Mouse (Mus musculus) liver, embryonic 11.5 days (tissue): ENCODE results near the gene Mtg2. TPM values are rescaled to one million over a fixed set of nuclear protein-coding genes. Genes with fewer than 3 reads are reported as not detected.

Source experiments
- ATAC-seq: fragments of 200-750 bp; cut with Nextera tagmentation; replicated peaks from 2 replicates; pipeline ENCODE4 v1.8.0; 2017; ENCODE audit warnings: moderate number of reproducible peaks, mild to moderate bottlenecking, moderate TSS enrichment, moderate library complexity; ENCODE audit not compliant: low FRiP score
- DNase-seq: peaks from one replicate; pipeline ENCODE4 v3.0.0-alpha.2; 2017; ENCODE audit warnings: low spot score
- H3K27ac ChIP-seq: fragments of 300-500 bp; sonication (generic); 2 replicates; pipeline ENCODE4 v1.5.1; 2014; ENCODE audit warnings: mild to moderate bottlenecking, low read depth, low read length, control low read depth
- H3K27me3 ChIP-seq: fragments of 300-500 bp; sonication (generic); replicated peaks from 2 replicates; pipeline ENCODE4 v1.6.1; 2014; ENCODE audit warnings: low read length, mixed read lengths; ENCODE audit not compliant: control insufficient read depth, insufficient read depth
- H3K36me3 ChIP-seq: fragments of 300-500 bp; sonication (generic); 2 replicates; pipeline ENCODE4 v1.6.1; 2014; ENCODE audit warnings: mild to moderate bottlenecking, low read length, moderate library complexity, mixed read lengths; ENCODE audit not compliant: control insufficient read depth, insufficient read depth
- H3K4me1 ChIP-seq: fragments of 300-500 bp; sonication (generic); replicated peaks from 2 replicates; pipeline ENCODE4 v1.6.1; 2014; ENCODE audit warnings: low read length, mixed read lengths; ENCODE audit not compliant: control insufficient read depth, insufficient read depth
- H3K4me2 ChIP-seq: fragments of 300-500 bp; sonication (generic); 2 replicates; pipeline ENCODE4 v1.6.1; 2014; ENCODE audit warnings: mild to moderate bottlenecking, control low read depth, moderate library complexity
- H3K4me3 ChIP-seq: fragments of 300-500 bp; sonication (generic); 2 replicates; pipeline ENCODE4 v1.5.1; 2014; ENCODE audit warnings: low read depth, low read length, control low read depth
- H3K9ac ChIP-seq: fragments of 300-500 bp; sonication (generic); 2 replicates; pipeline ENCODE4 v1.6.1; 2014; ENCODE audit warnings: low read depth, low read length, control low read depth
- H3K9me3 ChIP-seq: fragments of 300-500 bp; sonication (generic); 2 replicates; pipeline ENCODE4 v1.6.1; 2016; ENCODE audit warnings: low read length, inconsistent platforms, mixed read lengths; ENCODE audit not compliant: control insufficient read depth
- WGBS: fragments of 180-500 bp; shearing (Covaris S2); extraction: QIAGEN DNeasy Blood & Tissue Kit; methylation state at CpG from one replicate; pipeline ENCODE4 v1.1.7; 2014; 5-methylcytosine and 5-hydroxymethylcytosine counted together
- polyA plus RNA-seq: library from polyadenylated mRNA; unstranded; fragments of >200 nt; fragmentation: Nextera tagmentation; extraction: Ambion mirVana; gene quantifications from 2 replicates; pipeline ENCODE4 v1.2.1, GENCODE M21; 2014

The Mtg2 gene
- polyA plus RNA-seq = 23.1 and 28.2 TPM in 2 replicates

- Histone ChIP-seq H3K9ac (peak within 1 kb of the TSS; percentile 80), H3K4me1 (peaks cover 8% of the 10 kb centered on the region), H3K4me2 (peak within 1 kb of the TSS; percentile 93), H3K9me3 (no peaks in the 10 kb centered on the region), H3K27me3 (no peaks in the 10 kb centered on the region), H3K27ac (peak within 1 kb of the TSS; percentile 53), H3K36me3 (0 out of 2 replicates have a peak, but pooled peaks cover 2% of the 10 kb centered on the region), H3K4me3 (peak within 1 kb of the TSS; percentile 86)
- ATAC-seq (peak; percentile 95), DNase-seq (peak; percentile 95)
- WGBS = 6% methylated on average over 58 of the region's 58 CpGs
These were observed at the start of gene Mtg2 for GRCm38 (mm10) chr2:180070481-180071453. Gene Mtg2 (plus strand): TSS chr2:180070588.

DNA sequence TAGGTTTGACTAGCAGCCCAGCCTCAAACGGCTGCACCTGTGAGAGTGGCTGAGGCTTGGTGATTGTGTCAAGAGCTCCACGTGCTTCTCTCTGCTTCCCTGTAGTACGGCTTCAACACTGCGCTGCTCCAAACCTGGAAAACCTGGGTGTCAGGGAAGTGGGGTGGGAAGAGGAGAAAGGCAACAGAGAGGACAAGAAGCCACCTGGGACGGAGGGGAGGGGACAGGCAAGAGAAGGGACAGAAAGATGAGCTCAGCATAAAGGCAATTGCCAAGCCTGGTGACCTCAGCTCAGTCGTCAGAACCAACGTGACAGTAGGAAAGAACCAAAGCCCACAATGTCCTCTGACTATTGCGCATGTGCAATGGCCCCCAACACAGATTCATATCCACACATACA lies 49.5 kb upstream of the Mtg2 start:
- no peak overlapping the region for H3K4me2 ChIP-seq
- peaks cover 14% of the 10 kb centered on the region; the same call in 1 of the 2 replicates for H3K27me3 ChIP-seq
- H3K4me3 ChIP-seq = no peak overlapping the region
- H3K4me1 ChIP-seq = peaks cover 4% of the 10 kb centered on the region
- H3K27ac ChIP-seq = no peak overlapping the region
- WGBS = 72% methylated on average over 8 of the region's 8 CpGs
- no peak overlapping the region for H3K9ac ChIP-seq
- DNase-seq (no peak), ATAC-seq (no peak)
- H3K9me3 ChIP-seq = no peaks in the 10 kb centered on the region
- no peaks in the 10 kb centered on the region for H3K36me3 ChIP-seq

- no peak overlapping the region for H3K4me3 ChIP-seq
- H3K9ac ChIP-seq = no peak overlapping the region
- H3K36me3 ChIP-seq = peaks cover 1% of the 10 kb centered on the region
- no peak overlapping the region for H3K4me2 ChIP-seq
- H3K27ac ChIP-seq = no peak overlapping the region
- ATAC-seq = no peak
- H3K27me3 ChIP-seq = peaks cover 14% of the 10 kb centered on the region; the same call in 1 of the 2 replicates
- H3K4me1 ChIP-seq = peaks cover 21% of the 10 kb centered on the region
- DNase-seq = no peak
- no peaks in the 10 kb centered on the region for H3K9me3 ChIP-seq
- 60% methylated on average over 6 of the region's 6 CpGs for WGBS
These were observed 47.6 kb upstream of the Mtg2 start for GRCm38 (mm10) chr2:180022751-180023150.

DNA sequence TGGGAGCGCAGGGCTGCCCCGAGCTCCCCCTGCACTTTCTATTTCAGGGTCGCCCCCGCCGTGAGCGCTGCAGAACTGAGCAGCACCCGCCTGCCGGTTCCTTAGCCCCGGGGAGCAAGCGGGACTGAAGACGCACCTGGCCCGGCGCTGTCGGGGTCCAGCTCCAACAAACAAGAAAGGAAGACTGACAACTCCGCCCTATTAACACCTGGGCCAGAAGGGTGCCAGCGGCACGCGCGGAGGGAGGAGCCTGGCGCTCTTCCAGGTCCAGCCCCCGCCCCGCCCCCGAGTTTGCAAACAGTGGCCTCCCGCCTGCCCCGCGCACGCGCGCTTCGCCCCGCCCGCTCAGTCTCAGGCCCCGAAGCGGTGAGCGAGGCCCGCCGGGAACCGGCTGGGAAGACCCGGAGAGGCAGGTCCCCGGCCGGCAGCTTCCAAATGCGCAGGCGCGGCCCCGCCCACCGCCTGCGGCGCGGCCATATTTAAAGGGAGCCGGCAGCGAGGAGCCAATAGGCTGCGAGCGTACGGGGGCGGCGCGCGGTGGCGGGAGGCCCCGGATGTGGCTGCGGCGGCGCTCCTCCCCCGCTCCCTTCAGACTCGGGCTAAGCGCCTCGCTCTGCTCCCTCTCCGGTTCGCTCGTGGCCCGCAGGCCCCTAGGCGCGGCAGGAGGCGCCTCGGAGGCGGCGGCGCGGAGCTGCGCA lies 45.8 kb upstream of the Mtg2 start, which contains the start of gene Lsm14b:
Lsm14b (plus strand) TSS at position 587 of the 698 bp plus-strand sequence.
- peaks cover 14% of the 10 kb centered on the region; the same call in 1 of the 2 replicates for H3K27me3 ChIP-seq

DNA sequence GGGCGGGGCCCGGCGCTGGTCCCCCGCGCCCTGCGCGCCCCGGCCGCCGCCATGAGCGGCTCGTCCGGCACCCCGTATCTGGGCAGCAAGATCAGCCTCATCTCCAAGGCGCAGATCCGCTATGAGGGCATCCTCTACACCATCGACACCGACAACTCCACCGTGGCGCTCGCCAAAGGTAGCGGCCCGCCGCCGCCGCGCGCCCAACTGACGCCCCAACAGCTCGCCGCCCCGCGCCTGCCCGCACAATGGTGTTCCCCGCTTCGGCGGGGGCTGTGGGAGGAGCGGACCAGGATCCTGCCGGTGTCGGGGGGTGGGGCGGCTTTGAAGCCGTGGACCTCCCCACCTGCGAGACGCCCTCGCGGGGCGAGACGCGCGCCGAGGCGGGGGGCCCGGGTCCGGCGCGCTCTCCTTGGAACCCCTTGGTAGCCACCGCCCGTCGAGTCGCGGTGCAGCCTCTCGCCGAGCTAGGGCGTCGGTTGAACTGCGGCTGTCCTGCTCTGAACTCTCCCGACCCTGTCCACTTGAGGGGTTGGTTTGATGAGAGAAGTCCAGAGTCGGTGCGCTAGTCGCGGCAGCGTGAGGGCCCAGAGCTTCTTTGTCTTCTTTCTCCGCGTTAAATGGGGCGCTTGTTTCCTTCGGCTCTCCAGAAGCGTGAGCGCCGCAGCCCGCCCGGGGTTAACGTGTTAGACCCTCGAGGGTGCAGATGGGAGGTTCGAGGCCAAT lies 45.1 kb upstream of the Mtg2 start:
- WGBS = under 1% methylated on average over 82 of the region's 84 CpGs
- H3K27me3 ChIP-seq = peaks cover 14% of the 10 kb centered on the region; the same call in 1 of the 2 replicates
- H3K9ac ChIP-seq = peak overlapping the region; percentile 92
- peaks cover 10% of the 10 kb centered on the region for H3K36me3 ChIP-seq
- H3K4me3 ChIP-seq = peak overlapping the region; percentile 86
- H3K27ac ChIP-seq = peak overlapping the region; percentile 93
- no peaks in the 10 kb centered on the region for H3K9me3 ChIP-seq
- ATAC-seq = peak; percentile 55
- peak overlapping the region; percentile 98 for H3K4me2 ChIP-seq
- peaks cover 23% of the 10 kb centered on the region for H3K4me1 ChIP-seq
- peak; percentile 67 for DNase-seq

More for the DNA sequence above, 45.8 kb upstream of the Mtg2 start, which contains the start of gene Lsm14b:
- Histone ChIP-seq H3K9ac (peak within 1 kb of the TSS; percentile 92), H3K36me3 (peaks cover 10% of the 10 kb centered on the region), H3K9me3 (no peaks in the 10 kb centered on the region), H3K27ac (peak within 1 kb of the TSS; percentile 93), H3K4me3 (peak within 1 kb of the TSS; percentile 86), H3K4me2 (peak within 1 kb of the TSS; percentile 98), H3K4me1 (peaks cover 23% of the 10 kb centered on the region)
- peak; percentile 99 for DNase-seq
- peak; percentile 95 for ATAC-seq
- WGBS = 0% methylated on average over 62 of the region's 80 CpGs

DNA sequence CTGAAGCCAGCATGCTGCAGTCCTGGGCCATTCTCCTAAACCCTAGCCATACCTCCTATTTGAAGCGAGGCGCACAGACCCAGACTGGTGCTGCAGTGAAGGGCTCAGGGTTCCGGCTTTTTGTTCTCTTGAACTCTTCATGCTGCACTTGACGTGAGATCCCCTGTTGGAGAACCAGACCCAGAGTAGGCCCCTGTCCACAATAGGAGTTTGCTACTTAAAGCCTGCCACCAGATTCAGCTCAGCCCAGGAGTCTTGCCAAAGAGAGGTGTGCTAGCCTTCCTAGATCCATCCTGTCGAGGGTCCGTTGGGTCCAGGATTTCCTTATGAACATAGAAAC lies 44.6 kb upstream of the Mtg2 start:
- peaks cover 14% of the 10 kb centered on the region for H3K36me3 ChIP-seq
- peaks cover 14% of the 10 kb centered on the region; the same call in 1 of the 2 replicates for H3K27me3 ChIP-seq
- H3K9me3 ChIP-seq = no peaks in the 10 kb centered on the region
- ATAC-seq (no peak), DNase-seq (no peak)
- H3K9ac ChIP-seq = peak overlapping the region; percentile 92
- H3K4me2 ChIP-seq = peak overlapping the region; percentile 98
- peaks cover 23% of the 10 kb centered on the region for H3K4me1 ChIP-seq
- no peak overlapping the region for H3K27ac ChIP-seq
- 23% methylated on average over 6 of the region's 6 CpGs for WGBS
- peak overlapping the region; percentile 86 for H3K4me3 ChIP-seq

GRCm38 (mm10) chr2:180027768-180028167 lies 42.6 kb upstream of the Mtg2 start:
- Histone ChIP-seq H3K9me3 (no peaks in the 10 kb centered on the region), H3K36me3 (peaks cover 25% of the 10 kb centered on the region), H3K4me2 (no peak overlapping the region; the same call in 1 of the 2 replicates), H3K4me1 (peaks cover 23% of the 10 kb centered on the region), H3K4me3 (no peak overlapping the region), H3K27me3 (peaks cover 5% of the 10 kb centered on the region; the same call in 1 of the 2 replicates), H3K9ac (no peak overlapping the region), H3K27ac (no peak overlapping the region)
- WGBS = 88% methylated on average over 9 of the region's 9 CpGs
- DNase-seq = no peak
- no peak for ATAC-seq

- H3K9me3 ChIP-seq = no peaks in the 10 kb centered on the region
- no peak overlapping the region for H3K4me2 ChIP-seq
- no peak for DNase-seq
- H3K4me1 ChIP-seq = peaks cover 16% of the 10 kb centered on the region
- H3K27me3 ChIP-seq = no peaks in the 10 kb centered on the region
- 90% methylated on average over 6 of the region's 6 CpGs for WGBS
- H3K36me3 ChIP-seq = peaks cover 47% of the 10 kb centered on the region
- no peak for ATAC-seq
- no peak overlapping the region for H3K9ac ChIP-seq
- H3K4me3 ChIP-seq = no peak overlapping the region
- no peak overlapping the region for H3K27ac ChIP-seq
These were observed 39.1 kb upstream of the Mtg2 start for GRCm38 (mm10) chr2:180031270-180031669.
